Mouse (Mus musculus) lung, embryonic 14.5 days (tissue): ENCODE measurements around the gene Phlpp2. TPM values are rescaled to one million over a fixed set of nuclear protein-coding genes. Genes with fewer than 3 reads are reported as not detected.

Experiments
- ATAC-seq: fragments of 200-750 bp; cut with Nextera tagmentation; 2 replicates; pipeline ENCODE4 v1.8.0; 2017; ENCODE audit warnings: mild to moderate bottlenecking, moderate TSS enrichment, moderate library complexity; ENCODE audit not compliant: insufficient read depth
- DNase-seq: peaks from one replicate; pipeline ENCODE4 v3.0.0-alpha.2; 2015
- H3K27ac ChIP-seq: fragments of 300-500 bp; sonication (generic); 2 replicates; pipeline ENCODE4 v1.5.1; 2014; ENCODE audit warnings: low read depth, mild to moderate bottlenecking, moderate library complexity
- H3K27me3 ChIP-seq: fragments of 300-500 bp; sonication (generic); 2 replicates; pipeline ENCODE4 v1.6.1; 2014; ENCODE audit warnings: low read length, control low read depth; ENCODE audit not compliant: insufficient read depth
- H3K36me3 ChIP-seq: fragments of 300-500 bp; sonication (generic); 2 replicates; pipeline ENCODE4 v1.6.1; 2014; ENCODE audit warnings: control low read depth; ENCODE audit not compliant: insufficient read depth
- H3K4me1 ChIP-seq: fragments of 300-500 bp; sonication (generic); 2 replicates; pipeline ENCODE4 v1.6.1; 2014; ENCODE audit warnings: antibody characterized with exemption, control low read depth; ENCODE audit not compliant: insufficient read depth
- H3K4me2 ChIP-seq: fragments of 300-500 bp; sonication (generic); 2 replicates; pipeline ENCODE4 v1.6.1; 2014; ENCODE audit warnings: mild to moderate bottlenecking
- H3K4me3 ChIP-seq: fragments of 300-500 bp; sonication (generic); 2 replicates; pipeline ENCODE4 v1.5.1; 2014; ENCODE audit warnings: low read depth, low read length
- H3K9ac ChIP-seq: fragments of 300-500 bp; sonication (generic); 2 replicates; pipeline ENCODE4 v1.6.1; 2014
- H3K9me3 ChIP-seq: fragments of 300-500 bp; sonication (generic); 2 replicates; pipeline ENCODE4 v1.6.1; 2016; ENCODE audit warnings: low read depth, low read length, control low read depth
- CTCF ChIP-seq: IDR thresholded peaks from 2 replicates; pipeline ENCODE4 v1.5.1; 2016; ENCODE audit warnings: antibody characterized with exemption, low read depth
- WGBS: fragments of 180-500 bp; shearing (Covaris S2); extraction: QIAGEN DNeasy Blood & Tissue Kit; methylation state at CpG from one replicate; pipeline ENCODE4 v1.1.7; 2014; 5-methylcytosine and 5-hydroxymethylcytosine counted together
- polyA plus RNA-seq: library from polyadenylated mRNA; unstranded; fragments of >200 nt; fragmentation: Nextera tagmentation; extraction: Ambion mirVana; gene quantifications from 2 replicates; pipeline ENCODE4 v1.2.1, GENCODE M21; 2014

Gene Phlpp2
- polyA plus RNA-seq, 1 experiment from 2014 or later = 4.4 TPM

GRCm38 (mm10) chr8:109920406-109921390, 52.4 kb downstream of the Phlpp2 start:
- peak; percentile 53 for DNase-seq
- no peaks in the 10 kb centered on the region for H3K4me1 ChIP-seq
- H3K27me3 ChIP-seq = no peaks in the 10 kb centered on the region
- 77% methylated on average over 8 of the region's 8 CpGs for WGBS
- no peak for ATAC-seq
- peaks cover 33% of the 10 kb centered on the region for H3K36me3 ChIP-seq
- H3K4me2 ChIP-seq = no peak overlapping the region
- no peak overlapping the region for H3K27ac ChIP-seq
- H3K9ac ChIP-seq = no peak overlapping the region
- no peak for TF ChIP-seq CTCF
- no peak overlapping the region for H3K4me3 ChIP-seq
- H3K9me3 ChIP-seq = no peaks in the 10 kb centered on the region

DNA sequence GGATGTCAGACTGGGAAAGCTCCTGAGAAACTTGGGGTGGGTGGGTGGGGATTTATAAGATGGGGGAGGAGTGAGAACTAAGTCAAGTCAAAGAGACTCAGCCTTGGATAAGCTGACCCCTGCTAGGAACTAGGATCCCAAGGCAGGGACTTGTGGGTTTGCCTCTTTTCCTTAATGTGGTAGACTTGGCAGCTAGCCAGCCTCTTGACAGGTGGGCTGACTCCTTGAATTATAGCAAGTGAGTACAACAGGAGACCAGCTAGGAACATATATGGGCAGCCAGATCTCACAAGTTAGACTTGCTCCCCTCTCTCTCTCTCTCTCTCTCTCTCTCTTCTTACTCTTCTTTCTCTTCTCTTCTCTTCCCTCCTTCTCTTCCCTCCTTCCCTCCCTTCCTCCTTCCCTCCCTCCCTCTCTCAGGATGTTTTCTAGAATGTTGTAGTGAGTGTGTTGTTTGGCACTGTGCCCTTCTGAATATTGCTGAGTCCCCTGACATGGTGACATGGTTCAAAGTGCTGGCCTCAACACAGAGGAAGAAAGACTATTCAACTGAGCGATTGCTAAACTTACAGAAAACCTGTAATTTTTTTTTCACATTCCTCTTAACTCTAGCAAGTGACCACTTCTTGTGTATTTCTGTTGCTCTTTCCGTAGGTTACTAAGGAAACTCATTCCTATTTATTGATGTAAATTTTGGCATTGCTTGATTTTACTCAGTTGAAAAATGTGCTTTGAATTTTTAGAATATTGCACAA, 73.4 kb downstream of the Phlpp2 start:
- DNase-seq (peak; percentile 74), ATAC-seq (peak; percentile 52; the same call in 1 of the 2 replicates)
- 63% methylated on average over 2 of the region's 2 CpGs for WGBS
- Histone ChIP-seq H3K9me3 (no peaks in the 10 kb centered on the region), H3K27me3 (0 out of 2 replicates have a peak, but pooled peaks cover 2% of the 10 kb centered on the region), H3K4me3 (no peak overlapping the region), H3K36me3 (peaks cover 39% of the 10 kb centered on the region), H3K27ac (no peak overlapping the region), H3K9ac (no peak overlapping the region), H3K4me1 (no peaks in the 10 kb centered on the region), H3K4me2 (no peak overlapping the region)
- TF ChIP-seq CTCF = no peak

DNA sequence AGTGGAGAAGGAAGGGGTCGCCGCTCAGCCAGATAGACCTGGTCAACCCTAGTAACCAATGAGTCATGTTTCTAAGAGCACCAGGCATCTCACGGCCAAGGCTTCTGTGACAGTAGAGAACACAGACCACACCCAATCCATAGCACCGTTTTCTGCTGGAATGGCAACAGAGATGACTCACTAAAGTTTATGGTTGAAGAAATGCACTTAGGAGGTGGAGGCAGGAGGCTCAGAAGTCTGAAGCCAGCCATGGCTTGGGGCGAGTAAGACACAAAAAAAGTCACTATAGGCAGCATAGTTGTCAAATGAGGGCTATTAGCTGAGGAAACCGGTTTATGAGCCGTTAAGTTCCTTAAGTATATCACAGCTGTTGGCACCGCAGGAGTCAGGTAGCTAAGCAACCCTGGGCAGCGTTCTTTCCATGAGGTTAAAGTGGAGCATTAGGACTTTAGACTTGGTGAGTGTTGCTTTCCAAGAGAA, 76.9 kb downstream of the Phlpp2 start:
- Histone ChIP-seq H3K27me3 (peaks cover 17% of the 10 kb centered on the region), H3K27ac (no peak overlapping the region), H3K4me1 (no peaks in the 10 kb centered on the region), H3K4me3 (no peak overlapping the region), H3K9me3 (no peaks in the 10 kb centered on the region), H3K36me3 (peaks cover 20% of the 10 kb centered on the region), H3K9ac (no peak overlapping the region), H3K4me2 (no peak overlapping the region)
- DNase-seq = no peak
- ATAC-seq = no peak
- WGBS = 54% methylated on average over 9 of the region's 9 CpGs
- TF ChIP-seq CTCF = no peak

DNA sequence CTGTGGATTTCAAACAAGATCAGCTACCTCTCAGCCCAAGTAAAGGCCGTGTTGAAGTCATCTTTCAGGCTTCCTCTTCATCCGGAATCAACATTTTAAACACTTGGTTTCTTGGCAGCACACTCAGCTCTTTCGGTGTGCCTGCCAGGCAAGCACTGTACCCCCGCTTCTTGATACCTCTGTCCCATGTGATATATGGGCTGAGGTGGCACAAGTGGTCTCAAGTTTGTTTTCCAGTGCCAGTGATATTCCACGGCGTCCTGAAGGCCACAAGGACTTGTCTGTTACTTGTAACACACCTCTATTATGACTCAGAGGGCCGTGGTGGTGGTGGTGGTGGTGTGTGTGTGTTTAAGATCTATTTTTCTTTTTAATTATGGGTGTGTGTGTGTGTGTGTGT, 77.4 kb downstream of the Phlpp2 start:
- no peak for TF ChIP-seq CTCF
- peaks cover 16% of the 10 kb centered on the region; the same call in 1 of the 2 replicates for H3K36me3 ChIP-seq
- H3K4me1 ChIP-seq = no peaks in the 10 kb centered on the region
- H3K27ac ChIP-seq = no peak overlapping the region
- no peak overlapping the region for H3K4me3 ChIP-seq
- 69% methylated on average over 7 of the region's 7 CpGs for WGBS
- peaks cover 17% of the 10 kb centered on the region for H3K27me3 ChIP-seq
- no peak for ATAC-seq
- H3K9ac ChIP-seq = no peak overlapping the region
- no peak overlapping the region for H3K4me2 ChIP-seq
- no peak for DNase-seq
- H3K9me3 ChIP-seq = no peaks in the 10 kb centered on the region

- 80% methylated on average over 7 of the region's 7 CpGs for WGBS
- no peak for DNase-seq
- Histone ChIP-seq H3K27me3 (peaks cover 17% of the 10 kb centered on the region), H3K27ac (no peak overlapping the region), H3K4me3 (no peak overlapping the region), H3K9me3 (no peaks in the 10 kb centered on the region), H3K4me2 (no peak overlapping the region), H3K9ac (no peak overlapping the region), H3K4me1 (no peaks in the 10 kb centered on the region), H3K36me3 (peaks cover 10% of the 10 kb centered on the region; the same call in 1 of the 2 replicates)
- no peak for ATAC-seq
- TF ChIP-seq CTCF = no peak
Observed at GRCm38 (mm10) chr8:109946272-109946671, 77.9 kb downstream of the Phlpp2 start.

- Histone ChIP-seq H3K36me3 (peaks cover 7% of the 10 kb centered on the region; the same call in 1 of the 2 replicates), H3K27me3 (peaks cover 17% of the 10 kb centered on the region), H3K9ac (peak overlapping the region; percentile 10; the same call in 1 of the 2 replicates), H3K4me3 (peak overlapping the region; percentile 20), H3K4me1 (no peaks in the 10 kb centered on the region), H3K9me3 (no peaks in the 10 kb centered on the region), H3K4me2 (peak overlapping the region; percentile 60), H3K27ac (no peak overlapping the region)
- peak; percentile 62 for DNase-seq
- TF ChIP-seq CTCF = peak; percentile 74
- 3% methylated on average over 26 of the region's 26 CpGs for WGBS
- ATAC-seq = peak; percentile 60
Observed at GRCm38 (mm10) chr8:109947447-109948284, 79.3 kb downstream of the Phlpp2 start.
